Mouse (Mus musculus): ENCODE measurements around the gene Ifngr2.

- TF ChIP-seq CTCF (IDR thresholded peaks at IDR 0.05; ENCODE audit: low read depth, low read length) (no peak), POLR2A (IDR thresholded peaks at IDR 0.05; ENCODE audit: borderline replicate concordance, low read depth, low read length) (no peak)
Observed at GRCm38 (mm10) chr16:91568960-91569359, 22.1 kb downstream of the Ifngr2 start.

Data from bone marrow macrophage, adult 2 months (primary cell).